Mouse (Mus musculus): ENCODE data around the gene Atxn7l3b.

Gene Atxn7l3b

DNA sequence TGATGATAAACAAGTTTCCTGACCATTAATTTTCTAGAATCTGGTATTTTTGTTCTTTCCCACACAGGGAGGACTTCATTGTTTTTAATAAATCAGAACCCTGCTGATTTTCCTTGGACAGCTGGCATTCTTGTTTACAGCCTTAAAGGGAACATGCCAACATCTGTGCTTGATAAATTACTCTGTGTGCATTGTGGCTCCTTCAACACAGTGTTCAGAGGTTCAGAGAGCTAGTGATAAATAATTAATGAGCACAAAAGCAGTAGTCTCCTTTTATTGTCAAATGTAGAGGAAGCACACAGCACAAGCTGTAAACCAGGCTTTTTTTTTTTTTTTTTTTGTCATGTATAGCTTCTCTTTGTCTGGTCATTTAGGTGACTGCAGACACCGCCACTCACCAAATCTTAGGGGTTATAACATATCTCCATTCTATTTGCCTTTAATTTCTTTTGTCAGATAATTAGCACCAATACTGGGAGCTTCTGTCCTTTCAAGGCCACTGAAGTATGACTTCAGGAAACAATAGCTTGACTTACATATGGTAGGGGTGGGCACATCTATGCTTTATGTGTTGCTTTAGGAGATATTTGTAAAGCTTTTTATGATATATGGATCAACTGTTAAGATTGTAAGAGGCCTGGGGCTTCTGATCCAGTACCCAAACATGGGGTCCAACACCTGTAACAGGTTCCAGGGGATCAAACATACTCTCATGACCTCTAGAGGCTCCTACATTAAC is 52.0 kb downstream of the Atxn7l3b start:
- peak; percentile 55 for DNase-seq (ENCODE audit: low spot score)

All from retina, embryonic 14.5 days (tissue).